Comparison of ENCODE assay signal across 8 mouse cellular contexts in genomic region chr16:91073163-91073892, GRCm38 (mm10). TPM values are rescaled to one million over a fixed set of nuclear protein-coding genes. Genes with fewer than 3 reads are reported as not detected.
DNase-seq lines count a peak whose midpoint lies in the region; ATAC-seq and TF ChIP-seq lines count a peak whose summit lies in the region.

No protein-coding gene starts in this region.

- no peaks in the 10 kb centered on the region for H3K36me3 ChIP-seq in embryonic facial prominence, embryonic 10.5 days (replicated peaks)
- no peaks in the 10 kb centered on the region for H3K36me3 ChIP-seq in intestine, postnatal 0 days (ENCODE audit: control insufficient read depth, insufficient read depth)
- no peaks in the 10 kb centered on the region for H3K36me3 ChIP-seq in midbrain, embryonic 11.5 days (ENCODE audit: control insufficient read depth, insufficient read depth, low read length)

- 39% methylated on average over 24 of the region's 24 CpGs for WGBS in embryonic facial prominence, embryonic 10.5 days
- WGBS in intestine, postnatal 0 days = 29% methylated on average over 24 of the region's 24 CpGs
- 39% methylated on average over 22 of the region's 24 CpGs for WGBS in midbrain, embryonic 11.5 days

- H3K27me3 ChIP-seq in embryonic facial prominence, embryonic 10.5 days (replicated peaks; ENCODE audit: low read depth, poor library complexity, severe bottlenecking) = peaks cover 18% of the 10 kb centered on the region
- H3K27me3 ChIP-seq in intestine, postnatal 0 days (replicated peaks; ENCODE audit: control insufficient read depth, insufficient read depth, low read length) = no peaks in the 10 kb centered on the region
- H3K27me3 ChIP-seq in midbrain, embryonic 11.5 days (ENCODE audit: control insufficient read depth, insufficient read depth, low read length) = no peaks in the 10 kb centered on the region

- no peak overlapping the region for H3K9ac ChIP-seq in intestine, postnatal 0 days (ENCODE audit: low read depth, low read length)
- no peak overlapping the region for H3K9ac ChIP-seq in midbrain, embryonic 11.5 days (ENCODE audit: low read length)

- peak; percentile 91 for ATAC-seq in granulocyte monocyte progenitor cell, adult 5-6 weeks (replicated peaks; ENCODE audit: poor library complexity, severe bottlenecking)
- ATAC-seq in intestine, postnatal 0 days = peak; percentile 93
- peak; percentile 97 for ATAC-seq in midbrain, embryonic 11.5 days (ENCODE audit: low FRiP score)

- no peak overlapping the region for H3K27ac ChIP-seq in embryonic facial prominence, embryonic 10.5 days (replicated peaks)
- H3K27ac ChIP-seq in intestine, postnatal 0 days (ENCODE audit: low read depth, low read length) = no peak overlapping the region
- H3K27ac ChIP-seq in midbrain, embryonic 11.5 days (ENCODE audit: low read depth, low read length) = no peak overlapping the region

- H3K4me2 ChIP-seq in intestine, postnatal 0 days (replicated peaks; ENCODE audit: low read depth) = peak overlapping the region; percentile 43
- no peak overlapping the region for H3K4me2 ChIP-seq in midbrain, embryonic 11.5 days

- peaks cover 11% of the 10 kb centered on the region for H3K4me1 ChIP-seq in embryonic facial prominence, embryonic 10.5 days
- H3K4me1 ChIP-seq in intestine, postnatal 0 days (replicated peaks; ENCODE audit: control insufficient read depth, insufficient read depth, low read length) = no peaks in the 10 kb centered on the region
- peaks cover 3% of the 10 kb centered on the region; the same call in 1 of the 2 replicates for H3K4me1 ChIP-seq in midbrain, embryonic 11.5 days (ENCODE audit: control insufficient read depth, insufficient read depth, low read length)

- intact Hi-C loops in left cerebral cortex, postnatal 36 days (cut with DNase I) = loop anchor here (1.0 kb wide), 1 partner anchor 29 kb away; the partner anchor contains the start of gene Paxbp1

- DNase-seq in adrenal gland, postnatal 10 days = peak; percentile 91
- peak; percentile 85 for DNase-seq in embryonic facial prominence, embryonic 10.5 days (ENCODE audit: low spot score)
- peak; percentile 81 to 84 for DNase-seq in left cerebral cortex, postnatal 36 days (ENCODE audit: low spot score in 2 of 2)
- DNase-seq in midbrain, embryonic 11.5 days (ENCODE audit: low spot score, missing footprints) = peak; percentile 99
- peak; percentile 86 for DNase-seq in right cerebral cortex, postnatal 4 days
- peak; percentile 77 for DNase-seq in yolk sac, embryonic 10.5 days (ENCODE audit: low spot score)

- H3K9me3 ChIP-seq in embryonic facial prominence, embryonic 10.5 days = peaks cover 4% of the 10 kb centered on the region; the same call in 1 of the 2 replicates
- H3K9me3 ChIP-seq in intestine, postnatal 0 days (ENCODE audit: control insufficient read depth) = no peaks in the 10 kb centered on the region
- H3K9me3 ChIP-seq in midbrain, embryonic 11.5 days (ENCODE audit: control insufficient read depth, low read length) = no peaks in the 10 kb centered on the region

- TF ChIP-seq CTCF in intestine, postnatal 0 days (IDR thresholded peaks at IDR 0.05; ENCODE audit: low read depth) = peak; percentile 88

- 0 out of 2 replicates have a peak overlapping the region, but pooled peaks have one; percentile 21 for H3K4me3 ChIP-seq in embryonic facial prominence, embryonic 10.5 days
- no peak overlapping the region for H3K4me3 ChIP-seq in intestine, postnatal 0 days (ENCODE audit: low read depth, low read length)
- no peak overlapping the region for H3K4me3 ChIP-seq in midbrain, embryonic 11.5 days (ENCODE audit: low read depth, low read length)

RNA-seq across cellular contexts. Expression of gene 4932438H23Rik, which starts 21.6 kb away (rescaled TPM):
- under 1 TPM; 0.12 to 0.15 TPM for total RNA-seq in adrenal gland, postnatal 10 days (2021)
- polyA plus RNA-seq in embryonic facial prominence, embryonic 10.5 days (2016; fragmentation: Nextera tagmentation; extraction: Ambion mirVana) = 0.15 TPM in 1 of 2 replicates, not detected in the other
- total RNA-seq in granulocyte monocyte progenitor cell, adult 5-6 weeks (2014; fragmentation: Nextera tagmentation) = not detected in 2 replicates
- 0.88 TPM in 1 of 2 replicates, not detected in the other for total RNA-seq in granulocyte monocyte progenitor cell, adult 5-6 weeks (2017)
- polyA plus RNA-seq in intestine, postnatal 0 days (2015; fragmentation: Nextera tagmentation; extraction: Ambion mirVana) = 0.34 and 0.44 TPM in 2 replicates
- total RNA-seq in left cerebral cortex, postnatal 36 days (2021) = under 1 TPM; 0.59 to 0.96 TPM
- 0.26 TPM in 1 of 2 replicates, not detected in the other for polyA plus RNA-seq in midbrain, embryonic 11.5 days (2014; fragmentation: Nextera tagmentation; extraction: Ambion mirVana)

RNA-seq across cellular contexts. Expression of gene Paxbp1, which starts 29.0 kb away (rescaled TPM):
- 10 to 100 TPM; 35.3 to 55.6 TPM for total RNA-seq in adrenal gland, postnatal 10 days (2021)
- 66.9 and 79.2 TPM in 2 replicates for polyA plus RNA-seq in embryonic facial prominence, embryonic 10.5 days (2016; fragmentation: Nextera tagmentation; extraction: Ambion mirVana)
- 77.7 and 114 TPM in 2 replicates for total RNA-seq in granulocyte monocyte progenitor cell, adult 5-6 weeks (2014; fragmentation: Nextera tagmentation)
- 77.8 and 112 TPM in 2 replicates for total RNA-seq in granulocyte monocyte progenitor cell, adult 5-6 weeks (2017)
- 17.3 and 19.1 TPM in 2 replicates for polyA plus RNA-seq in intestine, postnatal 0 days (2015; fragmentation: Nextera tagmentation; extraction: Ambion mirVana)
- 10 to 100 TPM; 39.7 to 74.0 TPM for total RNA-seq in left cerebral cortex, postnatal 36 days (2021)
- 86.4 and 97.2 TPM in 2 replicates for polyA plus RNA-seq in midbrain, embryonic 11.5 days (2014; fragmentation: Nextera tagmentation; extraction: Ambion mirVana)
